Mouse (Mus musculus) C2C12 (cell line): ENCODE data around the gene Rgcc. TPM values are rescaled to one million over a fixed set of nuclear protein-coding genes. Genes with fewer than 3 reads are reported as not detected.

ENCODE experiments used
- H3K27me3 ChIP-seq: one replicate; pipeline ENCODE4 v1.6.1; 2011; ENCODE audit not compliant: control insufficient read depth, insufficient read depth, insufficient read length
- H3K36me3 ChIP-seq: one replicate; pipeline ENCODE4 v1.6.1; 2011; ENCODE audit not compliant: control insufficient read depth, insufficient read depth
- H3K4me3 ChIP-seq: one replicate; pipeline ENCODE4 v1.5.1; 2011; ENCODE audit warnings: mild to moderate bottlenecking, control low read depth; ENCODE audit not compliant: poor library complexity, insufficient read depth, severe bottlenecking
- H3K79me2 ChIP-seq: one replicate; pipeline ENCODE4 v1.6.1; 2011; ENCODE audit not compliant: control insufficient read depth, insufficient read depth
- H3K79me3 ChIP-seq: one replicate; pipeline ENCODE4 v1.6.1; 2011; ENCODE audit warnings: low read depth, control low read depth
- H3ac ChIP-seq: one replicate; pipeline ENCODE3; 2011; ENCODE audit warnings: low read depth; ENCODE audit not compliant: control insufficient read depth, insufficient read length
- CEBPB ChIP-seq: IDR thresholded peaks from one replicate; pipeline ENCODE4 v1.6.1; 2011; ENCODE audit warnings: low read depth, mild to moderate bottlenecking, control low read depth, moderate library complexity
- CTCF ChIP-seq: IDR thresholded peaks from one replicate; pipeline ENCODE4 v1.5.1; 2011; ENCODE audit not compliant: control insufficient read depth, insufficient read depth, insufficient read length
- FOSL1 ChIP-seq: IDR thresholded peaks from one replicate; pipeline ENCODE4 v1.8.0; 2011; ENCODE audit warnings: mild to moderate bottlenecking, low read length; ENCODE audit not compliant: poor library complexity, insufficient read depth, severe bottlenecking
- MAX ChIP-seq: IDR thresholded peaks from one replicate; pipeline ENCODE4 v1.6.1; 2011; ENCODE audit warnings: mild to moderate bottlenecking, control low read depth
- MYOD1 ChIP-seq: IDR thresholded peaks from one replicate; pipeline ENCODE4 v1.6.1; 2011; ENCODE audit warnings: low read depth; ENCODE audit not compliant: control insufficient read depth, insufficient read length
- MYOG ChIP-seq: IDR thresholded peaks from one replicate; pipeline ENCODE4 v1.6.1; 2011; ENCODE audit not compliant: control insufficient read depth, insufficient read length; ENCODE audit errors: extremely low read depth
- USF1 ChIP-seq: IDR thresholded peaks from one replicate; pipeline ENCODE4 v1.6.1; 2011; ENCODE audit warnings: low read depth, mild to moderate bottlenecking, control low read depth, moderate library complexity
- polyA plus RNA-seq: library from polyadenylated mRNA; unstranded; fragments of >200 nt; fragmentation: generic; extraction: Trizol; gene quantifications from one replicate; pipeline ENCODE4 v1.2.1, GENCODE M21; 2012; ENCODE audit warnings: missing spikeins

The Rgcc gene
- polyA plus RNA-seq, 1 experiment = 1.5 TPM

DNA sequence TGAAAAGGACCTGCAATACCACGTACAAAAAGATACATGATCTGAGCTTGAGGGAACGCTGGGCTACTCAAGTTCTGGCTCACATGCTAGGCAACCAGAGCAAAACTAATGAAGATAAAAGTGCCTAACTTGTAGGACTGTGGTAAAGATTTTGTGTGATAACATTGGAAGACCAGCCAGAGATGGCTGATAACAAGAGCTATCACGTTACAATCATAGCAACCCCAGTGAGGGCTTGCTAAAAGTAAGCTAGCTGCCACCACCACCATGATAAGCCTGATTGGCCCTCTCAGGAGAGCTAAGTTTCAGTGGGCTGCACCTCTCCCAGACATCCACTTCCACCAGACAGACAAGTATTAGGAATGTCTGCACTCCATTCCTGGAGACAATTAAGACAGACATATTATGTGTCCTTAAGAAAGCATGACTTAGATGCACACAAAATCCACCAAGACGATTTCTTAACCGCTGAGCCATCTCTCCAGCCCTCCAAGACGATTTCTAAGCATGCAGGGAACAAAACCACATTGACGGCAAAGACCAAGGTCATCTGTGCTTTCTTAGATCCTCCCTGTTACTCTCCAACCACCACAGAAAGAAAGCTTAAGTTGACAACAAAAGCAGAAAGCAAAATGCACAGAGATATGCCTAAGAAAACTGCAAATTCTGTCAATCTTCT lies 3.0 kb downstream of the Rgcc start:
- H3K79me2 ChIP-seq = no peaks in the 10 kb centered on the region
- no peak overlapping the region for H3K4me3 ChIP-seq
- no peak overlapping the region for H3ac ChIP-seq
- H3K36me3 ChIP-seq = no peaks in the 10 kb centered on the region
- no peaks in the 10 kb centered on the region for H3K79me3 ChIP-seq
- TF ChIP-seq MAX (no peak), USF1 (no peak), CEBPB (no peak), FOSL1 (no peak), MYOG (no peak), CTCF (no peak), MYOD1 (no peak)
- no peaks in the 10 kb centered on the region for H3K27me3 ChIP-seq

DNA sequence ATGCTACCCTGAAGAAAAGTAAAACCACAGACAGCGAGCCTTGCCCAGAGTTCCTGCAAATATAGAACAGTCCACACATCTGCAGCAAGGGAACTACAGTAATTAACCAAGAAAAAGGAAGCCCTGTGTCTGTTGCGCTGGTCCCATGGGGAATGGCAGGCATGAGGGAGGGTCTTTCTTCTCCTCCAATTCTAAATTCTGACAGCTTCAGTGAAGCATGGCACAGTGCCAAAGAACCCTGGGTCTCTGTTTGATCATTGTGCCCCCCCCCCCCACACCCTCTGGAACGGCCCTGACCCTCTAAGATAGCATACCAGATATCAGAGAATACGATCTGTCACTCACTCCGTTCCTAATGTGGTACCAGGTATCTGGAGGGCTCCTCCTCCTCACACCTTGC lies 4.6 kb downstream of the Rgcc start:
- Histone ChIP-seq H3K4me3 (no peak overlapping the region), H3K79me2 (no peaks in the 10 kb centered on the region), H3K79me3 (no peaks in the 10 kb centered on the region), H3K27me3 (no peaks in the 10 kb centered on the region), H3K36me3 (no peaks in the 10 kb centered on the region), H3ac (no peak overlapping the region)
- TF ChIP-seq CTCF = no peak
- TF ChIP-seq MYOG = no peak
- no peak for TF ChIP-seq CEBPB
- TF ChIP-seq MAX = no peak
- no peak for TF ChIP-seq FOSL1
- no peak for TF ChIP-seq MYOD1
- no peak for TF ChIP-seq USF1

DNA sequence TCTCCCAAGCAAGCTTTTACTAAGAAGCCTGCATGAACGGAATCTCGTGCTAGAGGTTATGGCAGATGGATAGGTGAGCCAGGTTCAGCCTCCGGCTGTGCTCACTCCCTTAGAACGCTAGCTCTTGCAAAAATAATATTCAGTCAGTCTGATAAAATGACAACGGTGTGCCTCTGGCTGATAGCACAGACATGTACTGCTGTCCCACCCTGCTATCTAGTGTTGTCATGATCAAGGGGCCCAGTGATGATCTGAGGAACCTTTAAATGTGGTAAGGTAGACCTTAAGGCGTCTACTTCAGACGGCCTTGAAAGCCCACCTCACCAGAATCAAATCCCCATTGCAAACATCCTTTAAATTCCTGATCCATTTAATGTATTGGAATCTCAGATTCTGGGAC lies 5.2 kb downstream of the Rgcc start:
- H3K4me3 ChIP-seq = no peak overlapping the region
- H3K36me3 ChIP-seq = no peaks in the 10 kb centered on the region
- H3K27me3 ChIP-seq = no peaks in the 10 kb centered on the region
- H3K79me3 ChIP-seq = no peaks in the 10 kb centered on the region
- TF ChIP-seq CEBPB = no peak
- TF ChIP-seq FOSL1 = no peak
- TF ChIP-seq MYOD1 = no peak
- no peak for TF ChIP-seq MYOG
- TF ChIP-seq CTCF = no peak
- TF ChIP-seq MAX = no peak
- no peak for TF ChIP-seq USF1
- H3ac ChIP-seq = no peak overlapping the region
- H3K79me2 ChIP-seq = no peaks in the 10 kb centered on the region

DNA sequence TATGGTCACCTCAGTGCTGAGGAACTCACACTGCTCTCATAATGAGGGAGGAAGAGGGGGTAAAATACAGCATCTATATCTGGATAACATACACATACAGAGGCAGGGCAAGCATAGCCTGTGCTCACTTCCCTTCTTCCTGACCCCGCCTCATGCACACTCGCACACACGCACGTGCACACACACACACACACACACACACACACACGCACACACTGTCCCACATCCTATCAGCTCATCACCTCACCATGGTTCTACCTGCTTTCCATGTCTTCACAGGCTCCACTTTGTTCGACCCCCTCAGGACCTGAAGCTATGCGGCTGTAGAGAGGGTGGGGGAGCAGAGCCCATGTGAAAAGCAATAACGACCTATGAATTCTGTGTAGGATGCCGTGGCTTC lies 5.9 kb downstream of the Rgcc start:
- Histone ChIP-seq H3K36me3 (no peaks in the 10 kb centered on the region), H3K79me3 (no peaks in the 10 kb centered on the region), H3K4me3 (no peak overlapping the region), H3ac (no peak overlapping the region), H3K27me3 (no peaks in the 10 kb centered on the region), H3K79me2 (no peaks in the 10 kb centered on the region)
- TF ChIP-seq MYOD1 = no peak
- no peak for TF ChIP-seq MYOG
- TF ChIP-seq USF1 = no peak

DNA sequence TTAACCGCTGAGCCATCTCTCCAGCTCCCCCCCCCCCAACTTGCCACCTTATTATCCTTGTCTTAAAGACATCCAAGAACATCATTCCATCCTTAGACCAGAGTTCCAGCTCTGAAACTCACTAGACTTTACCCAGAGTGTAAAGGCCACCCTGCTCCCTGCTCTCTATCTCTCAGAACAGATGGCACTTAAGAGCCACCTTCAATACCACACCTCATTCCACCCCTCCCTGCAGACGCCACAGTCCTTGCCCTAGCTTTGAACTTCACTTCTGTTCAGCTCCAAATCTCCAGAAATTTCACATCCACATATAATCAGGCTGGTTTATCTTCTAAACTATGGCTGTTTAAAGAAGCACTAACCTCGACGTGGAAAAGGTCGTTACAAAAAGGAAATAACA lies 6.5 kb downstream of the Rgcc start:
- Histone ChIP-seq H3K36me3 (no peaks in the 10 kb centered on the region), H3K4me3 (no peak overlapping the region), H3K79me2 (no peaks in the 10 kb centered on the region), H3K79me3 (no peaks in the 10 kb centered on the region), H3ac (no peak overlapping the region), H3K27me3 (no peaks in the 10 kb centered on the region)
- TF ChIP-seq MYOG (no peak), MAX (no peak), CEBPB (no peak), FOSL1 (no peak), USF1 (no peak), CTCF (no peak), MYOD1 (no peak)

DNA sequence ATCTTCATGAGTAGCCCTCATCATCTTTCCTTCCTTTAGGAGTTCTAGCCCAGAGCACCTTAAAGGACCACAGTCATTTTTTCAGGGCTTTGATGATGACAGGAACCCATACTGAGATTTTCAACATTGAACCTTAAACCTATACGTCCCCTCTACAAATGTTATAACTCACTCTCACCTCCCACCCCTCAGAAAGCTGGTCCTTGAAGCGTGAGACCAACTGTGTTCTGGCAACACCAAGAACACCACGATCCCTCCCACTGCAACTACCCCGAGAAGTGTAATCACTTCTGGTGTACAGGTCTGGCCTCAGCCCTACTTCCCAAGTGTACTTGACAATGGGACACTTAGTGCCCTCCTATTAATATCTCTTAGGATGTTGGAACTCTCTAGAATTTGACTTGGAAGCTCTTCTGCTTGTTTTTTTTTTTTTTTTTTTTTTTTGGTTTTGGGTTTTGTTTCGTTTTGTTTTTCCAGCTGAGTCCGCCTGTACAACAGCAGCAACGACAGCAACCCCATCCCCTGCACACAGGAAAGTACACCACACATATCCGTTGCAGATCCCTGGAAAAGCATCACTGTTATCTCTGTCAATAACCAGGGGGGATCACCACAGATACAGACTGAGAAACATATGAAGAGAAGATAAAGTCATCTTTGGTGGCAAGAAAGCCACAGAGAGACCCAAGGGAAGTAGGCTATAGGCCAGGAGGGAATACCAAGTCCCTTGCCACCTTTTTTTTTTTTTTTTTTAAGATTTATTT lies 7.2 kb downstream of the Rgcc start:
- Histone ChIP-seq H3ac (no peak overlapping the region), H3K4me3 (no peak overlapping the region), H3K27me3 (no peaks in the 10 kb centered on the region), H3K79me3 (no peaks in the 10 kb centered on the region), H3K79me2 (no peaks in the 10 kb centered on the region), H3K36me3 (no peaks in the 10 kb centered on the region)
- TF ChIP-seq MAX (no peak), CEBPB (no peak), USF1 (no peak), CTCF (no peak), MYOD1 (no peak), MYOG (no peak), FOSL1 (no peak)
